Mouse (Mus musculus) macrophage (primary cell): ENCODE results near the gene Lmtk3. TPM values are rescaled to one million over a fixed set of nuclear protein-coding genes. Genes with fewer than 3 reads are reported as not detected.
A peak's percentile ranks its signal among the peaks of the same experiment; 100 is the strongest.

ENCODE experiments used
- H3K27ac ChIP-seq: fragments of 350-480 bp; formaldehyde crosslinking; 2 replicates; pipeline ENCODE4 v1.9.0; 2021
- H3K36me3 ChIP-seq: fragments of 350-480 bp; formaldehyde crosslinking; 2 replicates; pipeline ENCODE4 v1.9.0; 2021; ENCODE audit errors: inconsistent target
- H3K4me3 ChIP-seq: fragments of 350-480 bp; formaldehyde crosslinking; 2 replicates; pipeline ENCODE4 v1.9.0; 2021; ENCODE audit errors: inconsistent target
- H3K79me2 ChIP-seq: fragments of 350-480 bp; formaldehyde crosslinking; 2 replicates; pipeline ENCODE4 v1.9.0; 2021; ENCODE audit errors: inconsistent target
- WGBS: methylation state at CpG from one replicate; pipeline ENCODE4 v1.1.7; 2026; ENCODE audit warnings: inconsistent platforms; ENCODE audit not compliant: missing documents; 5-methylcytosine and 5-hydroxymethylcytosine counted together
- polyA plus RNA-seq: library from polyadenylated mRNA; stranded (reverse); fragments of 250-400 nt; gene quantifications from 3 replicates; pipeline ENCODE4 v1.2.4, GENCODE M21; 2018; ENCODE audit warnings: inconsistent platforms

The Lmtk3 gene
- polyA plus RNA-seq, 1 experiment from 2014 or later = 0.06 TPM

DNA sequence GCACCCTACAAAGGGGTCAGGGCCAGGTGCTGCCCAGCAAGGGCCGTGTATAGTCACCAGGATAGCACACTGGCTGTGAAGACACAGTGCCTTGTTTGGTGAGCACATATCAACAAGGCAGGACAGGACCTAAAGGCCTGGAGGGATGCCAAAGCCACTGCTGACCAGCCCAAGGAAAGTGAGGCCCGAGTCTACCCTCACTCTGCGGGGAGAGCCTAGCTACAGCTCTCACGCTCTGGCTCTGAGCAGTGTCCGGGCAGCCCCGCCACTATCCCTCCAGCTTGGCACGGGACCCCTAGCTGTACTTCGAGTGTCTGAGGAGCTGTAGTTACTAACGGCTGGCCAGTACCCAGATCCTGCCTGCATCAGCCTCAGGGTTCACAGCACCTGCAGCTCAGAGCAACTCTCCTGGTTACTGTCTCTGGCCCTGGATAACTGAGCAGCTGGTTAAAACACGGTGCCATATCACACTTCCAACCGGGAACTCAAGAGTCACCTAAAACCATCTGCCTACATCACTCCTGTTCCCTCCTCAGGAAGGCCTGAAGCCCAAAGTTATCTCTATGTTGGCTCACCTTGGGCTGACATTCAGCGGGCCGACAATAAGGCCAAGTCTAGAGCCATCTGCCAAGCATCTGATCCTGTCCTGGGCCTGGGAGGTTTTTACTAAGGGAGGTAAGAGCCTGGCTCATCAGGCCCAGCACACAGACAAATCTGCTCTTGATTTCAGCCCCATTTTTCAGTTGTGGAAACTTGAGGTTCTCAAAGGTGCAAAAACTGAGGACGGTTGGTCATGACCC, 25.9 kb downstream of the Lmtk3 start:
- 93% methylated on average over 14 of the region's 14 CpGs for WGBS
- Histone ChIP-seq H3K36me3 (peaks cover 57% of the 10 kb centered on the region), H3K27ac (no peak overlapping the region), H3K4me3 (no peak overlapping the region), H3K79me2 (peaks cover 19% of the 10 kb centered on the region)

DNA sequence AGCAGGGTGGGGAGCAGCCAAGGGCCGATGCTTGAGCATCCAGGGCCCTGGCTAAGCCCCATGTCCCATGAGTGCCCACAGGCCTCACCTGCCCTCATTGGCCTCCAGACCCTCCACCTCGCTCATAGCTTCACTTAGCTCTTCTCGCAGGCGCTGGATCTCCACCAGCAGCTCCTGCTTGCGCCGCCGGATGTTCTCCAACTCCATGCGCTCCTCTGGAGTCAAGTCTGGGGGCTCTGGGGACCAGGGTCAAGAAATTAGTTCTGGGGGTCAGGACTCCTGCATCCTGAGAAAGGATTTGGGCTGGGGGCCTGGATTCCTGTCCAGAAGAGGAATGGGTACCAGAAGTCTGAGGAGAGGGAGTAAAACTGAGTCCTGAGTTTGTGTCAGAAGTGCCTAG, 29.4 kb downstream of the Lmtk3 start:
- Histone ChIP-seq H3K36me3 (peaks cover 45% of the 10 kb centered on the region), H3K27ac (no peak overlapping the region), H3K79me2 (peaks cover 19% of the 10 kb centered on the region), H3K4me3 (peak overlapping the region; percentile 79; the same call in 1 of the 2 replicates)
- WGBS = 96% methylated on average over 8 of the region's 8 CpGs

DNA sequence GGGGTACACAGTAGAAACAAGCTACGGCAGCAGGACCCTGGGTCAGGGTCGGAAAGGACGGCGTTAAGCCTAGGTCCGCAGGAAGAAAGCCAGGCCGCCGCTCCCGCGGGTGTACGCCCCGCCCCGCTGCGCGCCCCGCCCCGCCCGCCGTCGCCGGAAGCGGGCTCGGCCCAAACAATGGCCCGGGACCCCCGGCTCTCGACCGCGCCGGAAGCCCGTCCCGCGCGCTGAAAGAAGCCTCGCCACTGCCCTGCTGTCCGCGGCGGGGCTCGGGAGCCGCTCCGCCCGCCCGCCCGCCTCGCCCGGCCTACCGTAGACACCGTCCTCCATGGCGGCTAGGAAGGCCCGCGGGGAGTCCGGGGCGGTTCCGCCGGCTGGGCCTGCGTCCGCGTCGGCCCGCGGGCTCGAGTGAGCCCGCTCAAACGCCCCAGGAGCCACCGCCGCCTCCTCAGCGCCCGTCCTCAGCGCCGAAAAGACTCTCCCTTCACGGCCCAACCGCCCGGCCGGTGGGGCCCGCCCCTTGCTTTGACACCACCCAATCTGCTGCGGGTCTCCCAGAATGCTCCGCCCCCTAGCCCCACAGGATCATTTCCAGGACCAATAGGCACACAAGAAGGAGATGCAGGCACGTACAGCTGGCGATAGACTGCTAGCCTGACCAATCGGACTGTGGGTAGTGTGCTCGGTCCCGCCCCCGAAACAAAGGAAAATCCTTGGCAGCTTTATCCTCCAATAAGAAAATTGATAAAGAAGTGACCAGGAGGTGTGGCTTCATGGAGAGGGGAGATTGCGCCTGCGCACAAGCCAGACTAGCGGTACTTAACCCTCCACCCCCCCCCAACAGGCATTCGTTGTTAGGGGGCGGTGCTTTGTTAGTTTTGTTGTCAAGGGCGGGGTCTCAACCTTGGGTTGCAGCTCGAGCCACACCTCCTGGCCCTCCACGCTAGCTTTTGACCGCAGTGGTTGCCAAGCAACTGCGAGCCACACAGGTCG, 30.5 kb downstream of the Lmtk3 start, which contains the start of gene Cyth2:
TSS of gene Cyth2 (minus strand) at position 795 of the 993 bp plus-strand sequence.
- Histone ChIP-seq H3K4me3 (peak within 1 kb of the TSS; percentile 79), H3K27ac (no peak within 1 kb of the TSS), H3K79me2 (peaks cover 19% of the 10 kb centered on the region), H3K36me3 (peaks cover 33% of the 10 kb centered on the region)
- 1% methylated on average over 89 of the region's 92 CpGs for WGBS

DNA sequence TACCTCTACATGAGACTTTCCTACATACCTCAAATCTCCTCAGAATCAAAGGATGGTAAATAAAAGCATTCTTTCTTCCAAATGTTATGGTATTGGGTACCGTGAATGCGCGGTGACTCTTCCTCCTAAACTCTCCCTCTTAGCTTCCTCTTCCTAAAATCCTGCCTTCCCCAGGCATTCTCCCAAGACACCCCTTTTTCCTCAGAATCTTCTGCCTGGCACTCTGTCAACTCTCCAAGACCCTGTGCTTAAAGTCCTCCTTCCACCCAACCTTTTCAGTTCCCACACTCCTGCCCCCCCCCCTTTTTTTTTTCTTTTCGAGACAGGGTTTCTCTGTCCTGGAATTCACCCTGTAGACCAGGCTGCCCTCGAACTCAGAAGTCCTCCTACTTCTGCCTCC, 31.3 kb downstream of the Lmtk3 start:
- no peak overlapping the region for H3K27ac ChIP-seq
- WGBS = 4% methylated on average over 5 of the region's 5 CpGs
- peak overlapping the region; percentile 14; the same call in 1 of the 2 replicates for H3K4me3 ChIP-seq
- H3K36me3 ChIP-seq = peaks cover 26% of the 10 kb centered on the region
- peaks cover 19% of the 10 kb centered on the region for H3K79me2 ChIP-seq

DNA sequence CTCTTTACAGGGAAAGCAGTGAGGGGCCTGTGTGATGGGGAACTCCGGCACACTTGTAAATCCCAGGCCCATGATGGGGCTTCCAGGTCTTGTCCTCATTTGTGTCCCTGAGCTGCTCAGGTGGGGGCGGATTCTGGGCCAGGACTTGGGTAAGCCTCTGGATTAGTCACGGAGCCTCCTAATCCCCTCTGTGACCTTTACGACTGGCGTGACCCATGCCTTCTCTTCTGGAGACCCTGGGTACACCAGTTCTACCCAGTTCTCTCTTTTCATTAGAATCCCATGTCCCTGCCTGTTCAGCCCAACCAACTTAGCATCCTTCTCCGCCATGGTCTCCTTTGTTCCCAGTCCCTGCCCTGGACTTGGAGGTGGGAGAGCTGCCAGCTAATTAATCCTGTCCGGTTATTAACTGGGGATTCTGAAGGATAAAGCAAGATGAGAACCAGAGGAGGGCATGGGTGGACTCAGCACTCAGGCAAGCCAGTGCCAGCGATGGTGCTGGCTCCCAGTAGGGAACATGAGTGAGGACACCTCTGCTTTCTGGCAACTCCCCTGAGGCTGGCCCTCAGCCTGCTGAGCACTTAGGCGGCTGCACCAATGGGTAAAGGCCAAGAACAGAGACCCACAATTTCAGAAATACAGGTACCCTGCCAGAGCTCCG, 31.9 kb downstream of the Lmtk3 start:
- H3K4me3 ChIP-seq = no peak overlapping the region
- H3K36me3 ChIP-seq = peaks cover 20% of the 10 kb centered on the region
- 92% methylated on average over 10 of the region's 10 CpGs for WGBS
- H3K79me2 ChIP-seq = peaks cover 19% of the 10 kb centered on the region
- no peak overlapping the region for H3K27ac ChIP-seq

DNA sequence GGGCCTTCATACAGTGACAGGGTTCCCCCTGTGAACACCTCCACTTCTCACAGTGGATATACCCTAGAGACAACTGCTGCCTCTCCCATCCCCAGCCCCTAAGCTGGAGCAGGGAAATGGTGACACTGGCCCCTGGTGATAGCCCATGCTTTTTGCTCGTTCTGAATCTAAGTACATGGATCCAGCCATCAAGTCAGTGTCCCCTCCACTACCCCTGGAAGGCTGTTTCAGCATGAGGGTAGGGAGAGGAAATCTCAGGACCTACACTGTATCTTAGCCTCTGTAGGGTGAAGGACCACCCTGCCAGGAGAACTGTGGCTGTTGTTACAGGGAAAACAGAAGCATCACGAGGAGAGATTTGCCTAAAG, 32.4 kb downstream of the Lmtk3 start:
- H3K36me3 ChIP-seq = peaks cover 14% of the 10 kb centered on the region; the same call in 1 of the 2 replicates
- H3K79me2 ChIP-seq = peaks cover 19% of the 10 kb centered on the region
- H3K27ac ChIP-seq = no peak overlapping the region
- WGBS = 64% methylated on average over 2 of the region's 2 CpGs
- H3K4me3 ChIP-seq = no peak overlapping the region

DNA sequence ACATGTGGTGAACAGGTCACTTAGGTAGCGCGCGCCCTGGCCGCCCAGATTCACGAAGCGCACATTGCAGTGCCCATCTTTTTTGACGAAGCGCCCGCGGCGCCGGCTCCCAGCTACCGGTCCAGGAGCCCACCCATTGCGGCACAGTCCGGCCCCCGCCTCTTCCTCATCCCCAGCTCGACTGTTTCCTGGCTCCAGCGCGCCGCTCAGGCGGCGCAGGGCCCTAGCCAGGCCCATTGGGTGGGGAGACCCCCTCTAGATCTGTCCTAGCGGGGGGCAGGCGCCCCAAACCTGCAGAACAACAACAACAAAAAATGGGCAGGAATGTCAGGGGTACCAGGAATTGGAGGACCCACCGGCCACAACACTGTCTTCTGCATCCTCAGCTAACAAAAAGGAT, 36.3 kb downstream of the Lmtk3 start:
- Histone ChIP-seq H3K36me3 (no peaks in the 10 kb centered on the region), H3K27ac (no peak overlapping the region), H3K4me3 (no peak overlapping the region), H3K79me2 (no peaks in the 10 kb centered on the region)
- WGBS = 32% methylated on average over 25 of the region's 25 CpGs

DNA sequence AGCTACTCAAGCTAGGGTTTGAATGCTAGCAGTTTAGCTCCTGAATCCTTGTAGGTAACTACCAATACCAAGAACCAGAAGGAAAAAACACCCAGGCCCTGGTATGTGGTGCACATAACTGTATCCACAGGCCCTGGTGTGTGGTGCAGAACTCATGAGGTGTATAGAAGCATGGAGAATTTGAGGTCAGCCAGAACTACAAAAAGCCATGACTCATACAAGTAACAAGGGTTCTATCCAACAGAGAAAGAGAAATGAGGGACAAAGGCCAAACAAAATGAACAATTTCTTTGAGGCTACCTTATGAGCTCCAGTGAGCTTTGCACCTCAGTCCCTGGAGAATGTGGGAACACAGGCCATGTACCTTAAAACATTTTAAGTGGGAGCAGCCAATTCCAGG, 37.4 kb downstream of the Lmtk3 start:
- Histone ChIP-seq H3K27ac (no peak overlapping the region), H3K36me3 (peaks cover 6% of the 10 kb centered on the region; the same call in 1 of the 2 replicates), H3K79me2 (no peaks in the 10 kb centered on the region), H3K4me3 (no peak overlapping the region)

DNA sequence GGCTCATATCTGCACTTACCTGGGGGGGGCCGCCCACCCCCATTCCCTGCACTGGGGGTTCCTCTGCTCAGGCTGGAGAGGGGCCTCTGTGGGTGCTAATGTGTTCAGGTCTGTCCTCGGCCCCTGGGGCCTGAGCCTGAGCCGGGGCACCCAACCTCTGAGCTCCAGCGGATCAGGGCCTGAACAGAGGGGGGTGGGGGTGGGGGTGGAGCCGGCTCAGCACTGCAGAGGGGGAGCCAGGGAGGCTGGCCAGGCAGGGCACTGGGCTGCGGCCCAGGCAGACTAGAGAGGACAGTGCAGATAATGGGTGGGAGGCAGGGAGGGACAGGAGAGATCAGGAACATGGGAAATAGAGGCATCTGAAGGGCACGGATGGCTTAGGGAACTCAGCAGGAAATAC, 41.1 kb downstream of the Lmtk3 start, which contains the start of gene Kcnj14:
TSS of gene Kcnj14 (minus strand) at position 185 of the 400 bp plus-strand sequence.
- Histone ChIP-seq H3K36me3 (peaks cover 21% of the 10 kb centered on the region; the same call in 1 of the 2 replicates), H3K79me2 (no peaks in the 10 kb centered on the region; the same call in 1 of the 2 replicates), H3K27ac (no peak within 1 kb of the TSS), H3K4me3 (no peak within 1 kb of the TSS)
- WGBS = 97% methylated on average over 5 of the region's 7 CpGs

DNA sequence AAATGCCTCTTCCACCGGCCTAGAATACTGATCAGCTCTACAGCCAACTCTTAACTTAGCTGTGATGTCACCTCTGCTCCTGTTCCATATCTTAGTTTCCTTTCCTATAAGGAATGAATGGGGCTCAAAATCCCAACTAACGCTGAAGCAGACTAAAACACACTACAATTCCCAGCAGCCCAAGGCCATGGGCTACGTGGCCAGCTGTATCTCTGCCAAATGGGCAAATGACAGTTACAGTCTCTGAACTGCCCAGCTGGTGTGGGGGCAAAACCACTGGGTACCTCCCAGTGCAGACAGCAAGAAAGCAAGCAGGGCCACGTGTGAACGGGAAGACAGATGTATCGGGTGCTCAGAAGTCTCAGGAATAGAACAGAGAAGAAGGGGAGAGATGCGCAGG, 43.1 kb downstream of the Lmtk3 start:
- Histone ChIP-seq H3K79me2 (peaks cover 9% of the 10 kb centered on the region; the same call in 1 of the 2 replicates), H3K27ac (no peak overlapping the region), H3K36me3 (peaks cover 21% of the 10 kb centered on the region; the same call in 1 of the 2 replicates), H3K4me3 (no peak overlapping the region)
- WGBS = 96% methylated on average over 7 of the region's 7 CpGs

DNA sequence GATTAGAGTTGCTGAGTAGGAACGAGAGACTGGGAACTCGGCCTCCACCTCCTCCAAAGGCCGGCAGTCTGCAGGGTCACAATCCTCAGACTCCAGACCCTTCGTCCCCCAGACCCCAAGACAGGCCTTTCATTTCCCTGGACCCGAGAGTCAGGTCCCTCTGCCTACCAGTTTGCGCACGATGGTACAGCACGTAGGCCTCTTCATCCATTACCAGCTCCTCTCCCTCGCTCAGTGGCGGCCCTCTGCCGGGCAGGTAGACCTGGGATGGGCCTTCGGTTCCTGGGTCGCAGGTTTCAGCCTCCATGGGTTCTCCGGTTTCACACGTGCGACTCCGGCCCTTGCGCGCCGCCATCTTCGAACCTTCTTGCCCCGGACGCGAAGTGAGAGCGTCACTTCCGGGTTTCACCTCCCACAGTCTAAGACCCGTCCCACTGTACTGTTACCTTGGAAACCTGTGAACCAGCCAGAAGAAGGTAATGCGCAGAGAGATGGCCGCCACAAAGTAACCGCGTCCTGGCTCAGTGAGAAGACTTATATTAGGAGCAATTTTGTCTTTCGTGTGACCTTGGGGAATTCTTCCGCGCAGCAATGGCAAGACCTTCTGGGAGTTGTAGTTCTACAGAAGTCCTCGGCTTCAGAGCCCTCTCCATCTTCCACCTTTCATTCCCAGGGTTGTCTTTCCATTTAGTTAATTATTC, 47.0 kb downstream of the Lmtk3 start, which contains the start of gene Grwd1:
TSS of gene Grwd1 (minus strand) at position 518 of the 701 bp plus-strand sequence.
- peaks cover 9% of the 10 kb centered on the region; the same call in 1 of the 2 replicates for H3K79me2 ChIP-seq
- WGBS = under 1% methylated on average over 35 of the region's 35 CpGs
- H3K36me3 ChIP-seq = peaks cover 19% of the 10 kb centered on the region; the same call in 1 of the 2 replicates
- peak within 1 kb of the TSS; percentile 44 for H3K27ac ChIP-seq
- peak within 1 kb of the TSS; percentile 97 for H3K4me3 ChIP-seq

DNA sequence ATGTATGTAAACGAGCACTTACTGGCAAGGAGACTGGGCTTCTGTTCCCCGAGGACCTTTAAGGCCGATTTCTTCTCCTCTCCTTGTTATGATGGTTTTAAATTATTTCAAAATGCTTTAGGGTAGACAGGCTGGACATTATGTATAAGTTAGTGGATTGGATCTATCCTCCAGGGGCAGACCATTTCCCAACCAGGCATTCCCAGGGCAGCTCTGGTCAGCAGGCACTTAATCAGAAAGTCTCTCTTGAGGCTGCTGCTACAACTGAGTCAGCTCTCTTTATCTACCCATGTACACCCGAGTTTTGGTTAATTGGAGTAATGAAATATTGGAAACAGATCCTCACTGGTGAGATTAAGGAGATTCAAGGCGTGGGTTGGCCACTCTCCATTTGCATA, 47.6 kb downstream of the Lmtk3 start:
- 24% methylated on average over 5 of the region's 5 CpGs for WGBS
- Histone ChIP-seq H3K36me3 (peaks cover 14% of the 10 kb centered on the region; the same call in 1 of the 2 replicates), H3K4me3 (peak overlapping the region; percentile 97), H3K79me2 (peaks cover 9% of the 10 kb centered on the region; the same call in 1 of the 2 replicates), H3K27ac (no peak overlapping the region)

DNA sequence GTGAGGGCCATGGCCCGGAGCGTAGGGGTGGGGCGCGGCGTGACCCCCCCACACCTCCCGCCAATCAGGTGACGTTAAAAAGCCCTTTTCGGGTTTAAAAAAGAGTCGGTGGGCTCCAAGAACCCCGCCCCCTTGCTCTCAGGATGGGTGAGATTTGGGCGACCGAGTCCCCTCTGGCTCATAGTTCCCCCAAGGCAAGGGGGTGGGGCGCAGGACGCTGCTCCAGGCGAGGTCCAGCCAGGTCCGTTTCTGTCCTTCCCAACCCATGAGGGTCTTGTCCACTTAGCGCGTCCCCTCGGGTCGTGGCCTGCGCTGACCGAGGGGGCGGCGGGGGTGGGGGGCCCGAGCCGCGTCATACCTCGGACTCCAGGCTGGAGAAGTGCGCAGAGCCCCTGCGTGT, 48.9 kb downstream of the Lmtk3 start:
- no peak overlapping the region for H3K27ac ChIP-seq

More for the DNA sequence above, 48.9 kb downstream of the Lmtk3 start:
- Histone ChIP-seq H3K79me2 (peaks cover 9% of the 10 kb centered on the region; the same call in 1 of the 2 replicates), H3K4me3 (no peak overlapping the region), H3K36me3 (peaks cover under 1% of the 10 kb centered on the region; the same call in 1 of the 2 replicates)
- WGBS = 22% methylated on average over 25 of the region's 30 CpGs
